Mouse (Mus musculus) cerebellum, adult 2 months (tissue): ENCODE measurements around the gene Csf1. TPM values are rescaled to one million over a fixed set of nuclear protein-coding genes. Genes with fewer than 3 reads are reported as not detected.

Source experiments
- DNase-seq, 2 experiments: peaks; one replicate each; pipeline ENCODE4 v3.0.0; 2021
- H3K27ac ChIP-seq: fragments of 200-500 bp; 2 replicates; pipeline ENCODE4 v1.5.1; 2012; ENCODE audit warnings: low read length, control low read depth, inconsistent platforms; ENCODE audit not compliant: insufficient read depth
- H3K27me3 ChIP-seq: fragments of 200-500 bp; 2 replicates; pipeline ENCODE4 v1.6.1; 2012; ENCODE audit warnings: inconsistent platforms, mild to moderate bottlenecking, low read length, moderate library complexity; ENCODE audit not compliant: control insufficient read depth, insufficient read depth
- H3K4me1 ChIP-seq: fragments of 200-500 bp; 2 replicates; pipeline ENCODE4 v1.6.1; 2011; ENCODE audit warnings: low read length; ENCODE audit not compliant: control insufficient read depth, insufficient read depth
- H3K4me3 ChIP-seq: fragments of 200-500 bp; replicated peaks from 2 replicates; pipeline ENCODE3; 2011; ENCODE audit warnings: mild to moderate bottlenecking, low read depth, low read length, control low read depth; ENCODE audit not compliant: insufficient read depth
- CTCF ChIP-seq: fragments of 200-500 bp; IDR thresholded peaks from 2 replicates; pipeline ENCODE4 v1.5.1; 2011; ENCODE audit warnings: low read depth, mild to moderate bottlenecking, control low read depth, low read length, moderate library complexity, borderline replicate concordance; ENCODE audit not compliant: insufficient read depth
- POLR2A ChIP-seq: fragments of 200-500 bp; IDR thresholded peaks from 2 replicates; pipeline ENCODE4 v1.6.1; 2011; ENCODE audit warnings: low read length, control low read depth, borderline replicate concordance; ENCODE audit not compliant: insufficient read depth
- WGBS: fragments of 180-500 bp; shearing (Covaris S2); methylation state at CpG from one replicate; pipeline ENCODE4 v1.1.7; 2018; 5-methylcytosine and 5-hydroxymethylcytosine counted together
- polyA plus RNA-seq: library from polyadenylated mRNA; depleted of rRNA; stranded (reverse); fragments of >200 nt; gene quantifications from 2 replicates; pipeline ENCODE4 v1.2.3, GENCODE M21; 2012; rRNA removed

Csf1 gene
- polyA plus RNA-seq, 1 experiment: 20.9 TPM

- no peak for TF ChIP-seq POLR2A
- TF ChIP-seq CTCF: no peak
- H3K27ac ChIP-seq: no peak overlapping the region
Measured at GRCm38 (mm10) chr3:107694256-107694900, 65.9 kb downstream of the Csf1 start.

More at GRCm38 (mm10) chr3:107694256-107694900, 65.9 kb downstream of the Csf1 start:
- no peak for DNase-seq
- Histone ChIP-seq H3K27me3 (no peaks in the 10 kb centered on the region), H3K4me1 (peaks cover 15% of the 10 kb centered on the region; the same call in 1 of the 2 replicates), H3K4me3 (peak overlapping the region; percentile 46)
- 37% methylated on average over 2 of the region's 2 CpGs for WGBS

Other genes with a start within 250 kb of the Csf1 start
- 158 and 176 TPM in 2 replicates for gene Slc6a17, start 242.5 kb downstream of the Csf1 start, polyA plus RNA-seq
- gene Ubl4b, start 205.4 kb downstream of the Csf1 start, polyA plus RNA-seq: not detected in 2 replicates
- 0.08 and 0.30 TPM in 2 replicates for gene Alx3, start 165.4 kb downstream of the Csf1 start, polyA plus RNA-seq
- not detected in 2 replicates for gene Gm10961, start 129.1 kb downstream of the Csf1 start, polyA plus RNA-seq
- gene Strip1, start 128.8 kb downstream of the Csf1 start, polyA plus RNA-seq: 93.6 and 97.3 TPM in 2 replicates
- 386 and 408 TPM in 2 replicates for gene Ahcyl1, start 63.9 kb downstream of the Csf1 start, polyA plus RNA-seq
- gene Eps8l3, start 116.8 kb upstream of the Csf1 start, polyA plus RNA-seq: 0.05 TPM in 2 replicates
- 252 and 282 TPM in 2 replicates for gene Gstm5, start 135.4 kb upstream of the Csf1 start, polyA plus RNA-seq
- 45.9 and 53.9 TPM in 2 replicates for gene Gstm7, start 171.3 kb upstream of the Csf1 start, polyA plus RNA-seq
- 4.1 and 4.6 TPM in 2 replicates for gene Gstm6, start 183.3 kb upstream of the Csf1 start, polyA plus RNA-seq
- gene Gstm3, start 208.8 kb upstream of the Csf1 start, polyA plus RNA-seq: not detected in 2 replicates
- gene Gstm2, start 226.0 kb upstream of the Csf1 start, polyA plus RNA-seq: 3.9 and 5.7 TPM in 2 replicates